8 mouse cellular contexts compared by ENCODE assay signal in genomic region chr7:44433371-44433770, GRCm38 (mm10). TPM values are rescaled to one million over a fixed set of nuclear protein-coding genes. Genes with fewer than 3 reads are reported as not detected.
DNase-seq lines count a peak whose midpoint lies in the region; ATAC-seq and TF ChIP-seq lines count a peak whose summit lies in the region.

No protein-coding gene starts in this region.

- TF ChIP-seq CTCF in G1E (IDR thresholded peaks at IDR 0.05; ENCODE audit: low read depth, low read length) = no peak
- TF ChIP-seq CTCF in stomach, postnatal 0 days (IDR thresholded peaks at IDR 0.05; ENCODE audit: low read depth) = no peak

- WGBS in heart, embryonic 10.5 days = 5% methylated on average over 7 of the region's 7 CpGs
- WGBS in liver, embryonic 11.5 days = 5% methylated on average over 7 of the region's 7 CpGs
- 3% methylated on average over 7 of the region's 7 CpGs for WGBS in stomach, postnatal 0 days

- H3K27me3 ChIP-seq in heart, embryonic 10.5 days (ENCODE audit: insufficient read depth, poor library complexity, severe bottlenecking) = peaks cover 96% of the 10 kb centered on the region
- peaks cover 26% of the 10 kb centered on the region for H3K27me3 ChIP-seq in G1E (ENCODE audit: insufficient read depth, low read length)
- H3K27me3 ChIP-seq in liver, embryonic 11.5 days (replicated peaks; ENCODE audit: control insufficient read depth, insufficient read depth, low read length) = peaks cover 63% of the 10 kb centered on the region
- peaks cover 8% of the 10 kb centered on the region; the same call in 1 of the 2 replicates for H3K27me3 ChIP-seq in stomach, postnatal 0 days (ENCODE audit: control insufficient read depth, insufficient read depth, low read length)

- no peaks in the 10 kb centered on the region for H3K9me3 ChIP-seq in heart, embryonic 10.5 days
- H3K9me3 ChIP-seq in G1E (replicated peaks) = no peaks in the 10 kb centered on the region
- H3K9me3 ChIP-seq in liver, embryonic 11.5 days (ENCODE audit: control insufficient read depth, low read length) = no peaks in the 10 kb centered on the region
- H3K9me3 ChIP-seq in stomach, postnatal 0 days (ENCODE audit: control insufficient read depth, low read length) = no peaks in the 10 kb centered on the region

- H3K36me3 ChIP-seq in heart, embryonic 10.5 days = no peaks in the 10 kb centered on the region
- H3K36me3 ChIP-seq in G1E (replicated peaks) = no peaks in the 10 kb centered on the region
- no peaks in the 10 kb centered on the region for H3K36me3 ChIP-seq in liver, embryonic 11.5 days (ENCODE audit: control insufficient read depth, insufficient read depth, low read length)
- no peaks in the 10 kb centered on the region for H3K36me3 ChIP-seq in stomach, postnatal 0 days (ENCODE audit: control insufficient read depth, insufficient read depth, low read length)

- no peak for TF ChIP-seq EP300 in stomach, postnatal 0 days (optimal IDR thresholded peaks at IDR 0.05)

- peak; percentile 97 for DNase-seq in heart, embryonic 10.5 days (ENCODE audit: low spot score)
- DNase-seq in heart, adult 9 months (ENCODE audit: low spot score in 2 of 2) = no peak
- no peak for DNase-seq in G1E (ENCODE audit: low spot score)
- peak; percentile 72 for DNase-seq in liver, embryonic 11.5 days (ENCODE audit: low spot score)
- peak; percentile 48 for DNase-seq in stomach, postnatal 0 days (ENCODE audit: low spot score)
- no peak for DNase-seq in spleen, adult 18-20 months
- DNase-seq in kidney, postnatal 10 days = no peak

- H3K4me3 ChIP-seq in heart, embryonic 10.5 days = no peak overlapping the region
- H3K4me3 ChIP-seq in G1E (ENCODE audit: low read depth, low read length) = no peak overlapping the region
- no peak overlapping the region for H3K4me3 ChIP-seq in liver, embryonic 11.5 days (ENCODE audit: low read depth, low read length)
- H3K4me3 ChIP-seq in stomach, postnatal 0 days (ENCODE audit: low read depth, low read length) = no peak overlapping the region

- ATAC-seq in G1E (ENCODE audit: extremely low read depth, insufficient number of reproducible peaks, low FRiP score, poor library complexity, severe bottlenecking) = peak; percentile 49; the same call in 1 of the 2 replicates
- ATAC-seq in erythroid progenitor cell, adult 5-6 weeks (replicated peaks; ENCODE audit: low FRiP score, poor library complexity, severe bottlenecking) = peak; percentile 41
- ATAC-seq in liver, embryonic 11.5 days (replicated peaks; ENCODE audit: low FRiP score) = peak; percentile 85
- ATAC-seq in stomach, postnatal 0 days (ENCODE audit: low FRiP score, low TSS enrichment) = no peak

- no peak overlapping the region for H3K9ac ChIP-seq in liver, embryonic 11.5 days (ENCODE audit: low read depth, low read length)
- no peak overlapping the region for H3K9ac ChIP-seq in stomach, postnatal 0 days (ENCODE audit: low read length)

- peaks cover 20% of the 10 kb centered on the region for H3K4me1 ChIP-seq in heart, embryonic 10.5 days
- peaks cover 6% of the 10 kb centered on the region for H3K4me1 ChIP-seq in G1E (ENCODE audit: insufficient read depth, low read depth, low read length)
- 0 out of 2 replicates have a peak, but pooled peaks cover 2% of the 10 kb centered on the region for H3K4me1 ChIP-seq in liver, embryonic 11.5 days (replicated peaks; ENCODE audit: control insufficient read depth, insufficient read depth, low read length)
- no peaks in the 10 kb centered on the region for H3K4me1 ChIP-seq in stomach, postnatal 0 days (replicated peaks; ENCODE audit: control insufficient read depth, insufficient read depth)

- no peak overlapping the region for H3K27ac ChIP-seq in heart, embryonic 10.5 days
- H3K27ac ChIP-seq in liver, embryonic 11.5 days (ENCODE audit: low read depth, low read length) = no peak overlapping the region
- no peak overlapping the region for H3K27ac ChIP-seq in stomach, postnatal 0 days (replicated peaks)

- no peak overlapping the region for H3K4me2 ChIP-seq in liver, embryonic 11.5 days
- H3K4me2 ChIP-seq in stomach, postnatal 0 days (replicated peaks; ENCODE audit: low read depth) = no peak overlapping the region

RNA-seq across cellular contexts. Expression of gene Lrrc4b, which starts 4.6 kb away (rescaled TPM):
- 1.2 and 1.7 TPM in 2 replicates for polyA plus RNA-seq in heart, embryonic 10.5 days (2016; fragmentation: Nextera tagmentation; extraction: Ambion mirVana)
- total RNA-seq in G1E (2014; fragmentation: Nextera tagmentation) = not detected in 2 replicates
- total RNA-seq in G1E (2017) = 0.05 TPM in 1 of 2 replicates, not detected in the other
- polyA plus RNA-seq in G1E (2012) = not detected in 2 replicates
- total RNA-seq in erythroid progenitor cell, adult 5-6 weeks (2015; ENCODE audit: low replicate concordance) = not detected in 2 replicates
- not detected in 2 replicates for total RNA-seq in erythroid progenitor cell, adult 5-6 weeks (2017; ENCODE audit: low replicate concordance)
- polyA plus RNA-seq in liver, embryonic 11.5 days (2014; fragmentation: Nextera tagmentation; extraction: Ambion mirVana) = 0.25 and 0.52 TPM in 2 replicates
- polyA plus RNA-seq in stomach, postnatal 0 days (2015; fragmentation: Nextera tagmentation; extraction: Ambion mirVana) = 0.36 and 0.52 TPM in 2 replicates

RNA-seq across cellular contexts. Expression of gene Aspdh, which starts 31.8 kb away (rescaled TPM):
- 0.83 and 1.8 TPM in 2 replicates for polyA plus RNA-seq in heart, embryonic 10.5 days (2016; fragmentation: Nextera tagmentation; extraction: Ambion mirVana)
- not detected in 2 replicates for total RNA-seq in G1E (2014; fragmentation: Nextera tagmentation)
- not detected in 2 replicates for total RNA-seq in G1E (2017)
- not detected in 2 replicates for polyA plus RNA-seq in G1E (2012)
- total RNA-seq in erythroid progenitor cell, adult 5-6 weeks (2015; ENCODE audit: low replicate concordance) = not detected in 2 replicates
- total RNA-seq in erythroid progenitor cell, adult 5-6 weeks (2017; ENCODE audit: low replicate concordance) = 1.4 TPM in 1 of 2 replicates, not detected in the other
- polyA plus RNA-seq in liver, embryonic 11.5 days (2014; fragmentation: Nextera tagmentation; extraction: Ambion mirVana) = 5.6 and 6.4 TPM in 2 replicates
- polyA plus RNA-seq in stomach, postnatal 0 days (2015; fragmentation: Nextera tagmentation; extraction: Ambion mirVana) = 0.12 and 0.21 TPM in 2 replicates

RNA-seq across cellular contexts. Expression of gene Josd2, which starts 34.4 kb away (rescaled TPM):
- 158 and 196 TPM in 2 replicates for polyA plus RNA-seq in heart, embryonic 10.5 days (2016; fragmentation: Nextera tagmentation; extraction: Ambion mirVana)
- total RNA-seq in G1E (2014; fragmentation: Nextera tagmentation) = 48.5 and 55.0 TPM in 2 replicates
- 22.1 and 27.2 TPM in 2 replicates for total RNA-seq in G1E (2017)
- 162 and 230 TPM in 2 replicates for polyA plus RNA-seq in G1E (2012)
- 130 and 183 TPM in 2 replicates for total RNA-seq in erythroid progenitor cell, adult 5-6 weeks (2015; ENCODE audit: low replicate concordance)
- total RNA-seq in erythroid progenitor cell, adult 5-6 weeks (2017; ENCODE audit: low replicate concordance) = 122 and 124 TPM in 2 replicates
- polyA plus RNA-seq in liver, embryonic 11.5 days (2014; fragmentation: Nextera tagmentation; extraction: Ambion mirVana) = 145 and 146 TPM in 2 replicates
- 32.8 and 33.7 TPM in 2 replicates for polyA plus RNA-seq in stomach, postnatal 0 days (2015; fragmentation: Nextera tagmentation; extraction: Ambion mirVana)

RNA-seq across cellular contexts. Expression of gene 1700008O03Rik, which starts 47.8 kb away (rescaled TPM):
- polyA plus RNA-seq in heart, embryonic 10.5 days (2016; fragmentation: Nextera tagmentation; extraction: Ambion mirVana) = 0.49 and 0.83 TPM in 2 replicates
- total RNA-seq in G1E (2014; fragmentation: Nextera tagmentation) = 2.5 TPM in 1 of 2 replicates, not detected in the other
- total RNA-seq in G1E (2017) = 0.11 and 0.41 TPM in 2 replicates
- 0.49 and 0.61 TPM in 2 replicates for polyA plus RNA-seq in G1E (2012)
- total RNA-seq in erythroid progenitor cell, adult 5-6 weeks (2015; ENCODE audit: low replicate concordance) = not detected in 2 replicates
- not detected in 2 replicates for total RNA-seq in erythroid progenitor cell, adult 5-6 weeks (2017; ENCODE audit: low replicate concordance)
- 0.83 and 0.93 TPM in 2 replicates for polyA plus RNA-seq in liver, embryonic 11.5 days (2014; fragmentation: Nextera tagmentation; extraction: Ambion mirVana)
- 0.68 and 0.75 TPM in 2 replicates for polyA plus RNA-seq in stomach, postnatal 0 days (2015; fragmentation: Nextera tagmentation; extraction: Ambion mirVana)

RNA-seq across cellular contexts. Expression of gene Syt3, which starts 49.5 kb away (rescaled TPM):
- 0.74 and 0.78 TPM in 2 replicates for polyA plus RNA-seq in heart, embryonic 10.5 days (2016; fragmentation: Nextera tagmentation; extraction: Ambion mirVana)
- total RNA-seq in G1E (2014; fragmentation: Nextera tagmentation) = not detected in 2 replicates
- total RNA-seq in G1E (2017) = not detected in 2 replicates
- polyA plus RNA-seq in G1E (2012) = 0.02 TPM in 1 of 2 replicates, not detected in the other
- total RNA-seq in erythroid progenitor cell, adult 5-6 weeks (2015; ENCODE audit: low replicate concordance) = not detected in 2 replicates
- not detected in 2 replicates for total RNA-seq in erythroid progenitor cell, adult 5-6 weeks (2017; ENCODE audit: low replicate concordance)
- polyA plus RNA-seq in liver, embryonic 11.5 days (2014; fragmentation: Nextera tagmentation; extraction: Ambion mirVana) = 0.35 and 0.40 TPM in 2 replicates
- 1.2 and 1.4 TPM in 2 replicates for polyA plus RNA-seq in stomach, postnatal 0 days (2015; fragmentation: Nextera tagmentation; extraction: Ambion mirVana)

Comparison
In these comparisons a context has a peak if more than half of its experiments do, and no peak if none do; other contexts are left out.
1. DNase-seq: peak in heart, embryonic 10.5 days (single experiment), liver, embryonic 11.5 days (single experiment) and stomach, postnatal 0 days (single experiment); none in heart, adult 9 months (0 of 2), G1E (single experiment), spleen, adult 18-20 months (0 of 2) and kidney, postnatal 10 days (single experiment).